Mouse (Mus musculus) heart, embryonic 14.5 days (tissue): ENCODE measurements around the gene Clk2. TPM values are rescaled to one million over a fixed set of nuclear protein-coding genes. Genes with fewer than 3 reads are reported as not detected.
A peak's percentile ranks its signal among the peaks of the same experiment; 100 is the strongest.

Experiments used
- ATAC-seq: fragments of 200-750 bp; cut with Nextera tagmentation; 2 replicates; pipeline ENCODE4 v1.8.0; 2017; ENCODE audit warnings: low read depth, moderate TSS enrichment; ENCODE audit not compliant: insufficient number of reproducible peaks, insufficient read depth, low FRiP score
- H3K27ac ChIP-seq, 2 experiments: fragments of 200-500 bp in 1 of 2; fragments of 300-500 bp in 1 of 2; sonication (generic) in 1 of 2; replicated peaks in 1 of 2; 2 replicates each; pipeline ENCODE4 v1.5.1; 2012 to 2014; ENCODE audit warnings: low read depth in 2 of 2, low read length in 2 of 2, control low read depth in 1 of 2, mild to moderate bottlenecking in 1 of 2, mixed read lengths in 1 of 2; ENCODE audit not compliant: control insufficient read depth in 1 of 2, insufficient read depth in 1 of 2
- H3K27me3 ChIP-seq: fragments of 300-500 bp; sonication (generic); 2 replicates; pipeline ENCODE4 v1.6.1; 2014; ENCODE audit warnings: mild to moderate bottlenecking, low read length, control low read depth; ENCODE audit not compliant: control insufficient read depth, insufficient read depth
- H3K36me3 ChIP-seq: fragments of 300-500 bp; sonication (generic); 2 replicates; pipeline ENCODE4 v1.6.1; 2014; ENCODE audit warnings: mild to moderate bottlenecking, control low read depth, low read length, mixed read lengths; ENCODE audit not compliant: control insufficient read depth, insufficient read depth
- H3K4me1 ChIP-seq, 2 experiments: fragments of 200-500 bp in 1 of 2; fragments of 300-500 bp in 1 of 2; sonication (generic) in 1 of 2; 2 replicates each; pipeline ENCODE4 v1.6.1; 2012 to 2014; ENCODE audit warnings: low read length in 2 of 2, control low read depth in 1 of 2, mixed read lengths in 1 of 2; ENCODE audit not compliant: control insufficient read depth in 2 of 2, insufficient read depth in 2 of 2
- H3K4me2 ChIP-seq: fragments of 300-500 bp; sonication (generic); 2 replicates; pipeline ENCODE4 v1.6.1; 2014; ENCODE audit warnings: mild to moderate bottlenecking, low read length
- H3K4me3 ChIP-seq, 2 experiments: fragments of 200-500 bp in 1 of 2; fragments of 300-500 bp in 1 of 2; sonication (generic) in 1 of 2; 2 replicates each; pipeline ENCODE4 v1.5.1; 2012 to 2014; ENCODE audit warnings: low read length in 2 of 2, mild to moderate bottlenecking in 2 of 2, control low read depth in 1 of 2, low read depth in 1 of 2, moderate library complexity in 1 of 2; ENCODE audit not compliant: control insufficient read depth in 1 of 2, insufficient read depth in 1 of 2
- H3K9ac ChIP-seq: fragments of 300-500 bp; sonication (generic); 2 replicates; pipeline ENCODE4 v1.6.1; 2014; ENCODE audit warnings: mild to moderate bottlenecking, low read length
- H3K9me3 ChIP-seq: fragments of 300-500 bp; sonication (generic); 2 replicates; pipeline ENCODE4 v1.6.1; 2016; ENCODE audit warnings: low read length, control low read depth; ENCODE audit not compliant: control insufficient read depth
- WGBS: fragments of 180-500 bp; shearing (Covaris S2); extraction: QIAGEN DNeasy Blood & Tissue Kit; methylation state at CpG from one replicate; pipeline ENCODE4 v1.1.7; 2014; 5-methylcytosine and 5-hydroxymethylcytosine counted together
- polyA plus RNA-seq: library from polyadenylated mRNA; unstranded; fragments of >200 nt; fragmentation: Nextera tagmentation; extraction: Ambion mirVana; gene quantifications from 2 replicates; pipeline ENCODE4 v1.2.1, GENCODE M21; 2014

The Clk2 gene
- 12.4 and 13.4 TPM in 2 replicates for polyA plus RNA-seq

GRCm38 (mm10) chr3:89164506-89165267, at the start of gene Clk2:
Gene Clk2 (plus strand): TSS chr3:89164795.
- WGBS: under 1% methylated on average over 79 of the region's 79 CpGs

GRCm38 (mm10) chr3:89115522-89115921, 49.1 kb upstream of the Clk2 start:
- Histone ChIP-seq H3K36me3 (no peaks in the 10 kb centered on the region), H3K9me3 (no peaks in the 10 kb centered on the region), H3K27me3 (no peaks in the 10 kb centered on the region), H3K4me1 (no peaks in the 10 kb centered on the region), H3K4me2 (no peak overlapping the region), H3K9ac (no peak overlapping the region), H3K27ac (no peak overlapping the region), H3K4me3 (no peak overlapping the region)
- no peak for ATAC-seq
- WGBS: 3% methylated on average over 2 of the region's 2 CpGs

More at GRCm38 (mm10) chr3:89164506-89165267, at the start of gene Clk2:
- ATAC-seq: peak; percentile 96
- Histone ChIP-seq H3K4me1 (peaks cover 4 to 19% of the 10 kb centered on the region in 2 experiments), H3K9me3 (no peaks in the 10 kb centered on the region), H3K27me3 (no peaks in the 10 kb centered on the region), H3K27ac (peak within 1 kb of the TSS; percentile 77 to 92), H3K36me3 (peaks cover 33% of the 10 kb centered on the region), H3K4me3 (peak within 1 kb of the TSS; percentile 61 to 63), H3K4me2 (peak within 1 kb of the TSS; percentile 83), H3K9ac (peak within 1 kb of the TSS; percentile 88)

- Histone ChIP-seq H3K4me3 (no peak overlapping the region), H3K27me3 (no peaks in the 10 kb centered on the region), H3K36me3 (no peaks in the 10 kb centered on the region), H3K4me1 (peaks cover 10% of the 10 kb centered on the region in 2 experiments), H3K9me3 (no peaks in the 10 kb centered on the region), H3K4me2 (no peak overlapping the region), H3K27ac (no peak overlapping the region), H3K9ac (no peak overlapping the region)
- WGBS: 60% methylated on average over 2 of the region's 2 CpGs
- ATAC-seq: no peak
These were observed 41.3 kb upstream of the Clk2 start for GRCm38 (mm10) chr3:89123313-89123712.

- Histone ChIP-seq H3K4me3 (no peak overlapping the region), H3K4me2 (no peak overlapping the region), H3K9me3 (no peaks in the 10 kb centered on the region), H3K9ac (no peak overlapping the region), H3K27ac (no peak overlapping the region), H3K4me1 (peaks cover 10% of the 10 kb centered on the region in 2 experiments), H3K27me3 (no peaks in the 10 kb centered on the region), H3K36me3 (no peaks in the 10 kb centered on the region)
- no peak for ATAC-seq
- WGBS: 43% methylated on average over 3 of the region's 3 CpGs
These were observed 40.4 kb upstream of the Clk2 start for GRCm38 (mm10) chr3:89124241-89124640.

GRCm38 (mm10) chr3:89125981-89126380, 38.6 kb upstream of the Clk2 start:
- Histone ChIP-seq H3K27me3 (no peaks in the 10 kb centered on the region), H3K36me3 (no peaks in the 10 kb centered on the region), H3K9ac (no peak overlapping the region), H3K27ac (no peak overlapping the region), H3K4me2 (no peak overlapping the region), H3K9me3 (no peaks in the 10 kb centered on the region), H3K4me3 (no peak overlapping the region), H3K4me1 (peaks cover 10% of the 10 kb centered on the region in 2 experiments)
- 86% methylated on average over 3 of the region's 3 CpGs for WGBS
- no peak for ATAC-seq

GRCm38 (mm10) chr3:89129908-89130307, 34.7 kb upstream of the Clk2 start:
- H3K4me3 ChIP-seq: no peak overlapping the region
- H3K4me2 ChIP-seq: no peak overlapping the region
- no peaks in the 10 kb centered on the region for H3K36me3 ChIP-seq
- no peaks in the 10 kb centered on the region for H3K9me3 ChIP-seq
- peaks cover 3 to 5% of the 10 kb centered on the region in 2 experiments; a peak in 1 of 4 replicates for H3K4me1 ChIP-seq
- no peak for ATAC-seq
- H3K9ac ChIP-seq: no peak overlapping the region
- WGBS: 85% methylated on average over 3 of the region's 3 CpGs
- H3K27ac ChIP-seq: no peak overlapping the region
- H3K27me3 ChIP-seq: no peaks in the 10 kb centered on the region

GRCm38 (mm10) chr3:89131816-89132215, 32.8 kb upstream of the Clk2 start:
- no peak overlapping the region for H3K27ac ChIP-seq
- no peak overlapping the region for H3K9ac ChIP-seq
- 43% methylated on average over 4 of the region's 4 CpGs for WGBS

More at GRCm38 (mm10) chr3:89131816-89132215, 32.8 kb upstream of the Clk2 start:
- peak overlapping the region in 1 of 2 experiments; percentile 36; a peak in 2 of 4 replicates for H3K4me3 ChIP-seq
- no peaks in the 10 kb centered on the region for H3K36me3 ChIP-seq
- H3K9me3 ChIP-seq: no peaks in the 10 kb centered on the region
- peaks cover 3 to 5% of the 10 kb centered on the region in 2 experiments; a peak in 1 of 4 replicates for H3K4me1 ChIP-seq
- H3K4me2 ChIP-seq: peak overlapping the region; percentile 80
- H3K27me3 ChIP-seq: no peaks in the 10 kb centered on the region
- no peak for ATAC-seq
